Mouse (Mus musculus) megakaryocyte, embryonic 14.5 days (primary cell): Measurements from ENCODE around the gene Olfr316.

Source experiments
- FLI1 ChIP-seq: IDR thresholded peaks from 2 replicates; pipeline ENCODE4 v1.6.1; 2012; ENCODE audit warnings: low read length, inconsistent platforms, mixed read lengths
- GATA1 ChIP-seq: IDR thresholded peaks from 3 replicates; pipeline ENCODE4 v1.6.1; 2012; ENCODE audit warnings: mixed read lengths, low read length, inconsistent platforms, borderline replicate concordance

DNA sequence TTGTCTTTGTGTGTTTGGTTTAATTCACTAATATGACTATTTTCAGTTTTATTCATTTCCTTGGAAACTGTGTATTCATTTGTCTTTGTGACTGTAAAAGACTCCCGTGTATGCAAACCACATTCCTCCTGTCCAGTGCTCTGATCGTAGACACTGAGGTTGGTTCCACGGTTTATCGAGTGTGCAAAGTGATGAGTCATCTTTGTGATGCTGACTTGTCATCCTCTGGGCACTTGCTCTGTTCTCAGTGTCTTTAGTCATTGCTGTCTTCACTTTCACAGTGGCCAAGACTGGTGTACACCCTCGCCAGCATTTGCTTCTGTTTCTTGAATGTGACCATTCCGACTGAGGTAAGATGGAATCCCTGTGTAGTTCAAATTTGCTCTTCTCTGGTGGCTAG lies 38.1 kb downstream of the Olfr316 start:
- TF ChIP-seq GATA1 (no peak), FLI1 (no peak)
